In genomic region chr19:8585298-8585697, GRCm38 (mm10) we compare ENCODE assay signal across 38 mouse cellular contexts. TPM values are rescaled to one million over a fixed set of nuclear protein-coding genes. Genes with fewer than 3 reads are reported as not detected.
"Had no signal": no experiment of that assay in that cellular context is flagged by ENCODE, and none has a peak within 500 bp of the region (broad histone marks: within the 10 kb centered on the region; RNA-seq: fewer than 3 reads in every experiment).

No protein-coding gene starts in this region.

- H3K9me3 ChIP-seq: heart, embryonic 10.5 days; heart, embryonic 12.5 days; heart, embryonic 13.5 days; heart, embryonic 15.5 days; hindbrain, embryonic 10.5 days; hindbrain, embryonic 12.5 days; hindbrain, embryonic 13.5 days; hindbrain, embryonic 15.5 days; intestine, embryonic 15.5 days; kidney, embryonic 15.5 days had no signal

- H3K27me3 ChIP-seq: heart, embryonic 12.5 days; heart, embryonic 13.5 days; heart, embryonic 15.5 days; hindbrain, embryonic 12.5 days; hindbrain, embryonic 13.5 days; hindbrain, embryonic 15.5 days; intestine, embryonic 15.5 days; kidney, embryonic 15.5 days had no signal

- DNase-seq: heart, postnatal 10 days; heart, postnatal 14 days; heart, postnatal 36 days; heart, postnatal 4 days; kidney, adult 11 months; kidney, adult 18-20 months; kidney, adult 2 months; kidney, adult 8-10 months; kidney, adult 9 months; kidney, postnatal 10 days; kidney, postnatal 14 days; kidney, postnatal 25 days; kidney, postnatal 36 days; kidney, postnatal 4 days; layer of hippocampus, postnatal 36 days had no signal

- H3K4me1 ChIP-seq: heart, embryonic 10.5 days; heart, embryonic 12.5 days; heart, embryonic 13.5 days; heart, embryonic 15.5 days; hindbrain, embryonic 10.5 days; hindbrain, embryonic 12.5 days; hindbrain, embryonic 13.5 days; hindbrain, embryonic 15.5 days; intestine, embryonic 15.5 days; kidney, embryonic 15.5 days had no signal

- H3K36me3 ChIP-seq: heart, embryonic 10.5 days; heart, embryonic 12.5 days; heart, embryonic 13.5 days; heart, embryonic 15.5 days; hindbrain, embryonic 10.5 days; hindbrain, embryonic 12.5 days; hindbrain, embryonic 13.5 days; hindbrain, embryonic 15.5 days; intestine, embryonic 15.5 days; kidney, embryonic 15.5 days had no signal

- H3K9ac ChIP-seq: heart, embryonic 12.5 days; heart, embryonic 13.5 days; heart, embryonic 15.5 days; hindbrain, embryonic 12.5 days; hindbrain, embryonic 13.5 days; hindbrain, embryonic 14.5 days; hindbrain, embryonic 15.5 days; intestine, embryonic 15.5 days; kidney, embryonic 15.5 days had no signal

- H3K27ac ChIP-seq: heart, embryonic 10.5 days; heart, embryonic 13.5 days; heart, embryonic 15.5 days; hindbrain, embryonic 10.5 days; hindbrain, embryonic 12.5 days; hindbrain, embryonic 13.5 days; hindbrain, embryonic 14.5 days; hindbrain, embryonic 15.5 days; intestine, embryonic 15.5 days; kidney, embryonic 15.5 days; kidney, postnatal 0 days had no signal

- H3K4me3 ChIP-seq: heart, embryonic 10.5 days; heart, embryonic 12.5 days; heart, embryonic 13.5 days; heart, embryonic 15.5 days; hindbrain, embryonic 10.5 days; hindbrain, embryonic 12.5 days; hindbrain, embryonic 13.5 days; hindbrain, embryonic 15.5 days; intestine, embryonic 15.5 days; kidney, embryonic 15.5 days; left cerebral cortex, adult 2 months had no signal

RNA-seq across cellular contexts. Expression of gene Slc22a8, which starts 5.8 kb away (rescaled TPM):
- total RNA-seq: heart, postnatal 25 days; heart, postnatal 36 days; heart, postnatal 4 days; hematopoietic stem cell, adult 5-6 weeks had no signal
- polyA plus RNA-seq: heart, embryonic 12.5 days; heart, embryonic 14.5 days; inflammation-experienced regulatory T-cells, adult 6 months; large intestine, adult 2 months had no signal

RNA-seq across cellular contexts. Expression of gene Slc22a6, which starts 32.5 kb away (rescaled TPM):
- total RNA-seq: heart, postnatal 10 days; heart, postnatal 14 days; heart, postnatal 25 days; heart, postnatal 36 days; heart, postnatal 4 days; hematopoietic stem cell, adult 5-6 weeks had no signal
- polyA plus RNA-seq: heart, embryonic 11.5 days; heart, embryonic 12.5 days; heart, embryonic 13.5 days; heart, embryonic 14.5 days; heart, embryonic 15.5 days; heart, embryonic 16.5 days; heart, postnatal 0 days; inflammation-experienced regulatory T-cells, adult 6 months; intestine, embryonic 14.5 days; intestine, embryonic 15.5 days; intestine, embryonic 16.5 days; large intestine, adult 2 months had no signal
